Mouse (Mus musculus): ENCODE results near the gene Srrd.

- no peak for TF ChIP-seq EP300 (IDR thresholded peaks at IDR 0.05)
- no peak for TF ChIP-seq CTCF (IDR thresholded peaks at IDR 0.05)
Measured at GRCm38 (mm10) chr5:112384805-112385472, 42.1 kb upstream of the Srrd start.
